Comparison of ENCODE assay signal across 10 mouse cellular contexts in the genomic region with DNA sequence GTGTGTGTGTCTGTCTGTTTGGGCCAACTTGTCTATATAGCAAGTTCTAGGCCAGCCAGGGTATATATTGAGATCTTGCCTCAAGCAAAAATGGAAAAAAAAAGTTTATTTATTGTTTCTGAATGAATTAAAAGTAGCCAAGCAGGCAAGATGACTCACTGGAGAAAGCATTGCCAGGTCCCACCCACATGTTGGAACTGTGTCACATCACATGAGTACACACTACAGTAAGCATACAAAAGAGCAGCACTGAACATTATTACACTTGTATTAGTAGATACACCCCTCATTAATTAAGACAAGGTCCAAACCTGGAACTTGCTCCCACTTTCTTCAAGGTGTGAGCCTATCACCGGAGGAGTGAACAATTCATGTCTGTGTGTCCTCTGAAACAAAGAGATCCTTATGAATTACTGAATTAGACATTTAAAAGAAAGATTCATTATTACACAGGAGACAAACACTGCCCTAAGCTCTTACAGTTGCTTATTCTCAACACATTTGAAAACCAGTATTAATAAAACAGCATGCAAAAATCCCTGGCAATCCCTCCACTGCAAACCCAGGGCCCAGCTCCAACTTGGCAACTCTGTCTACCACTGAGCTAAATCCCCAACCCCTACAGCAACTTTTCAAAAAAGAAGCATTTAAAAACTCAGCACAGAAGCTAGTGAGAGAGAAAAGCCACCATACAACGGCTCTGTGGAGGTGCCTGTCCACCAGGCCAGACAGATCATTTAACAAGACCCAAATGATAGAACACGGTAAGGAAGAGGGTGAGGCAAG. TPM values are rescaled to one million over a fixed set of nuclear protein-coding genes. Genes with fewer than 3 reads are reported as not detected.
DNase-seq lines count a peak whose midpoint lies in the region; ATAC-seq and TF ChIP-seq lines count a peak whose summit lies in the region.
"Had no signal": no experiment of that assay in that cellular context is flagged by ENCODE, and none has a peak within 500 bp of the region (broad histone marks: within the 10 kb centered on the region; RNA-seq: fewer than 3 reads in every experiment).

No protein-coding gene starts in this region.

- TF ChIP-seq CTCF in hindbrain, postnatal 0 days (IDR thresholded peaks at IDR 0.05; ENCODE audit: low read depth), result no peak

- H3K36me3 ChIP-seq in hindbrain, postnatal 0 days (ENCODE audit: insufficient read depth, low read length), result 0 out of 2 replicates have a peak, but pooled peaks cover 3% of the 10 kb centered on the region
- H3K36me3 ChIP-seq in hindbrain, embryonic 16.5 days (ENCODE audit: control insufficient read depth, insufficient read depth, low read length), result no peaks in the 10 kb centered on the region
- H3K36me3 ChIP-seq in hindbrain, embryonic 12.5 days, result peaks cover 22% of the 10 kb centered on the region
- H3K36me3 ChIP-seq in midbrain, embryonic 16.5 days (ENCODE audit: control insufficient read depth, insufficient read depth, low read length), result no peaks in the 10 kb centered on the region
- no peaks in the 10 kb centered on the region for H3K36me3 ChIP-seq in neural tube, embryonic 15.5 days

- no peak overlapping the region for H3K27ac ChIP-seq in hindbrain, postnatal 0 days
- no peak overlapping the region for H3K27ac ChIP-seq in hindbrain, embryonic 16.5 days (ENCODE audit: low read depth, low read length)
- no peak overlapping the region for H3K27ac ChIP-seq in hindbrain, embryonic 12.5 days
- H3K27ac ChIP-seq in midbrain, embryonic 16.5 days (ENCODE audit: low read length), result no peak overlapping the region
- H3K27ac ChIP-seq in neural tube, embryonic 15.5 days (replicated peaks), result no peak overlapping the region
- H3K27ac ChIP-seq: stomach, embryonic 15.5 days had no signal

- H3K9ac ChIP-seq in hindbrain, postnatal 0 days (replicated peaks; ENCODE audit: low read length), result no peak overlapping the region
- H3K9ac ChIP-seq in hindbrain, embryonic 16.5 days (ENCODE audit: low read depth, low read length), result no peak overlapping the region
- H3K9ac ChIP-seq in hindbrain, embryonic 12.5 days, result no peak overlapping the region
- no peak overlapping the region for H3K9ac ChIP-seq in midbrain, embryonic 16.5 days (ENCODE audit: low read depth, low read length)
- no peak overlapping the region for H3K9ac ChIP-seq in neural tube, embryonic 15.5 days (replicated peaks)
- H3K9ac ChIP-seq: stomach, embryonic 15.5 days had no signal

- DNase-seq in hindbrain, postnatal 0 days (ENCODE audit: low spot score), result peak; percentile 21
- DNase-seq in fibroblast of lung, adult 2 months (ENCODE audit: low read depth), result peak; percentile 97
- DNase-seq in layer of hippocampus, adult 11-12 months (ENCODE audit: low spot score), result peak; percentile 76
- peak; percentile 42 for DNase-seq in right cerebral cortex, postnatal 14 days

- no peaks in the 10 kb centered on the region for H3K9me3 ChIP-seq in hindbrain, postnatal 0 days (ENCODE audit: low read length)
- no peaks in the 10 kb centered on the region for H3K9me3 ChIP-seq in hindbrain, embryonic 16.5 days (ENCODE audit: control insufficient read depth, low read length)
- no peaks in the 10 kb centered on the region for H3K9me3 ChIP-seq in hindbrain, embryonic 12.5 days (replicated peaks)
- H3K9me3 ChIP-seq in midbrain, embryonic 16.5 days (replicated peaks; ENCODE audit: control insufficient read depth, low read length, poor library complexity, severe bottlenecking), result no peaks in the 10 kb centered on the region
- H3K9me3 ChIP-seq in neural tube, embryonic 15.5 days (replicated peaks), result no peaks in the 10 kb centered on the region
- H3K9me3 ChIP-seq: stomach, embryonic 15.5 days had no signal

- no peak overlapping the region for H3K4me2 ChIP-seq in hindbrain, postnatal 0 days (ENCODE audit: low read depth, low read length)
- no peak overlapping the region for H3K4me2 ChIP-seq in hindbrain, embryonic 16.5 days (ENCODE audit: low read length)
- no peak overlapping the region for H3K4me2 ChIP-seq in hindbrain, embryonic 12.5 days (replicated peaks)
- no peak overlapping the region for H3K4me2 ChIP-seq in midbrain, embryonic 16.5 days (ENCODE audit: low read length)
- no peak overlapping the region for H3K4me2 ChIP-seq in neural tube, embryonic 15.5 days
- H3K4me2 ChIP-seq: stomach, embryonic 15.5 days had no signal

- no peak overlapping the region for H3K4me3 ChIP-seq in hindbrain, postnatal 0 days (ENCODE audit: low read length)
- no peak overlapping the region for H3K4me3 ChIP-seq in hindbrain, embryonic 16.5 days (ENCODE audit: low read length)
- no peak overlapping the region for H3K4me3 ChIP-seq in hindbrain, embryonic 12.5 days
- no peak overlapping the region for H3K4me3 ChIP-seq in midbrain, embryonic 16.5 days (ENCODE audit: low read depth, low read length)
- no peak overlapping the region for H3K4me3 ChIP-seq in neural tube, embryonic 15.5 days (replicated peaks)
- H3K4me3 ChIP-seq: stomach, embryonic 15.5 days had no signal

- WGBS in hindbrain, postnatal 0 days, result 67% methylated on average over 3 of the region's 3 CpGs
- 82% methylated on average over 3 of the region's 3 CpGs for WGBS in hindbrain, embryonic 16.5 days
- 92% methylated on average over 3 of the region's 3 CpGs for WGBS in hindbrain, embryonic 12.5 days
- 86% methylated on average over 3 of the region's 3 CpGs for WGBS in midbrain, embryonic 16.5 days
- WGBS in neural tube, embryonic 15.5 days, result 88% methylated on average over 3 of the region's 3 CpGs

- no peak for ATAC-seq in hindbrain, postnatal 0 days
- no peak for ATAC-seq in hindbrain, embryonic 16.5 days
- no peak for ATAC-seq in hindbrain, embryonic 12.5 days (ENCODE audit: low FRiP score)
- no peak for ATAC-seq in midbrain, embryonic 16.5 days
- no peak for ATAC-seq in neural tube, embryonic 15.5 days (ENCODE audit: low FRiP score)
- ATAC-seq: intestine, embryonic 16.5 days had no signal

- H3K27me3 ChIP-seq in hindbrain, postnatal 0 days (ENCODE audit: insufficient read depth, low read length), result no peaks in the 10 kb centered on the region
- H3K27me3 ChIP-seq in hindbrain, embryonic 16.5 days (replicated peaks; ENCODE audit: control insufficient read depth, insufficient read depth, low read length), result no peaks in the 10 kb centered on the region
- no peaks in the 10 kb centered on the region for H3K27me3 ChIP-seq in hindbrain, embryonic 12.5 days
- no peaks in the 10 kb centered on the region for H3K27me3 ChIP-seq in midbrain, embryonic 16.5 days (ENCODE audit: control insufficient read depth, insufficient read depth, low read depth, low read length)
- no peaks in the 10 kb centered on the region for H3K27me3 ChIP-seq in neural tube, embryonic 15.5 days (replicated peaks)
- H3K27me3 ChIP-seq: stomach, embryonic 15.5 days had no signal

- no peaks in the 10 kb centered on the region for H3K4me1 ChIP-seq in hindbrain, postnatal 0 days (ENCODE audit: insufficient read depth, low read length)
- H3K4me1 ChIP-seq in hindbrain, embryonic 16.5 days (ENCODE audit: control insufficient read depth, insufficient read depth, low read depth, low read length), result no peaks in the 10 kb centered on the region
- H3K4me1 ChIP-seq in hindbrain, embryonic 12.5 days, result no peaks in the 10 kb centered on the region
- H3K4me1 ChIP-seq in midbrain, embryonic 16.5 days (ENCODE audit: control insufficient read depth, insufficient read depth, low read length), result no peaks in the 10 kb centered on the region
- no peaks in the 10 kb centered on the region for H3K4me1 ChIP-seq in neural tube, embryonic 15.5 days
- H3K4me1 ChIP-seq: stomach, embryonic 15.5 days had no signal

RNA-seq across cellular contexts. Expression of a gene that starts 11.1 kb away (rescaled TPM):
- total RNA-seq in hindbrain, postnatal 0 days (2014; rRNA removed), result not detected in 2 replicates
- polyA plus RNA-seq in hindbrain, postnatal 0 days (2015; fragmentation: Nextera tagmentation; extraction: Ambion mirVana), result 7.1 and 8.3 TPM in 2 replicates
- polyA plus RNA-seq in hindbrain, embryonic 16.5 days (2015; fragmentation: Nextera tagmentation; extraction: Ambion mirVana), result 10.8 and 11.6 TPM in 2 replicates
- 20.0 and 21.0 TPM in 2 replicates for polyA plus RNA-seq in hindbrain, embryonic 12.5 days (2016; fragmentation: Nextera tagmentation; extraction: Ambion mirVana)
- polyA plus RNA-seq in midbrain, embryonic 16.5 days (2015; fragmentation: Nextera tagmentation; extraction: Ambion mirVana), result 9.8 and 13.1 TPM in 2 replicates
- 9.5 and 13.7 TPM in 2 replicates for polyA plus RNA-seq in neural tube, embryonic 15.5 days (2015; fragmentation: Nextera tagmentation; extraction: Ambion mirVana)

RNA-seq across cellular contexts. Expression of a gene that starts 12.8 kb away (rescaled TPM):
- total RNA-seq in hindbrain, postnatal 0 days (2014; rRNA removed), result 4.1 and 4.4 TPM in 2 replicates
- 3.1 and 4.3 TPM in 2 replicates for polyA plus RNA-seq in hindbrain, postnatal 0 days (2015; fragmentation: Nextera tagmentation; extraction: Ambion mirVana)
- polyA plus RNA-seq in hindbrain, embryonic 16.5 days (2015; fragmentation: Nextera tagmentation; extraction: Ambion mirVana), result 4.4 and 5.1 TPM in 2 replicates
- 15.3 and 15.7 TPM in 2 replicates for polyA plus RNA-seq in hindbrain, embryonic 12.5 days (2016; fragmentation: Nextera tagmentation; extraction: Ambion mirVana)
- 2.5 and 2.7 TPM in 2 replicates for polyA plus RNA-seq in midbrain, embryonic 16.5 days (2015; fragmentation: Nextera tagmentation; extraction: Ambion mirVana)
- 4.4 and 9.6 TPM in 2 replicates for polyA plus RNA-seq in neural tube, embryonic 15.5 days (2015; fragmentation: Nextera tagmentation; extraction: Ambion mirVana)

RNA-seq across cellular contexts. Expression of a gene that starts 17.0 kb away (rescaled TPM):
- total RNA-seq in hindbrain, postnatal 0 days (2014; rRNA removed), result 5.1 and 5.2 TPM in 2 replicates
- 7.7 and 8.2 TPM in 2 replicates for polyA plus RNA-seq in hindbrain, postnatal 0 days (2015; fragmentation: Nextera tagmentation; extraction: Ambion mirVana)
- 6.8 and 7.1 TPM in 2 replicates for polyA plus RNA-seq in hindbrain, embryonic 16.5 days (2015; fragmentation: Nextera tagmentation; extraction: Ambion mirVana)
- 12.7 and 13.1 TPM in 2 replicates for polyA plus RNA-seq in hindbrain, embryonic 12.5 days (2016; fragmentation: Nextera tagmentation; extraction: Ambion mirVana)
- 5.9 and 6.4 TPM in 2 replicates for polyA plus RNA-seq in midbrain, embryonic 16.5 days (2015; fragmentation: Nextera tagmentation; extraction: Ambion mirVana)
- 7.7 and 8.4 TPM in 2 replicates for polyA plus RNA-seq in neural tube, embryonic 15.5 days (2015; fragmentation: Nextera tagmentation; extraction: Ambion mirVana)

RNA-seq across cellular contexts. Expression of a gene that starts 18.3 kb away (rescaled TPM):
- total RNA-seq in hindbrain, postnatal 0 days (2014; rRNA removed), result 2.0 and 4.7 TPM in 2 replicates
- polyA plus RNA-seq in hindbrain, postnatal 0 days (2015; fragmentation: Nextera tagmentation; extraction: Ambion mirVana), result 11.4 and 13.3 TPM in 2 replicates
- 13.6 and 15.3 TPM in 2 replicates for polyA plus RNA-seq in hindbrain, embryonic 16.5 days (2015; fragmentation: Nextera tagmentation; extraction: Ambion mirVana)
- 21.4 and 24.7 TPM in 2 replicates for polyA plus RNA-seq in hindbrain, embryonic 12.5 days (2016; fragmentation: Nextera tagmentation; extraction: Ambion mirVana)
- 11.8 and 14.7 TPM in 2 replicates for polyA plus RNA-seq in midbrain, embryonic 16.5 days (2015; fragmentation: Nextera tagmentation; extraction: Ambion mirVana)
- polyA plus RNA-seq in neural tube, embryonic 15.5 days (2015; fragmentation: Nextera tagmentation; extraction: Ambion mirVana), result 9.4 and 18.8 TPM in 2 replicates

RNA-seq across cellular contexts. Expression of a gene that starts 25.8 kb away (rescaled TPM):
- 3.9 and 6.5 TPM in 2 replicates for total RNA-seq in hindbrain, postnatal 0 days (2014; rRNA removed)
- polyA plus RNA-seq in hindbrain, postnatal 0 days (2015; fragmentation: Nextera tagmentation; extraction: Ambion mirVana), result 15.0 and 23.6 TPM in 2 replicates
- polyA plus RNA-seq in hindbrain, embryonic 16.5 days (2015; fragmentation: Nextera tagmentation; extraction: Ambion mirVana), result 13.0 and 17.2 TPM in 2 replicates
- 5.8 and 6.6 TPM in 2 replicates for polyA plus RNA-seq in hindbrain, embryonic 12.5 days (2016; fragmentation: Nextera tagmentation; extraction: Ambion mirVana)
- 15.6 and 19.3 TPM in 2 replicates for polyA plus RNA-seq in midbrain, embryonic 16.5 days (2015; fragmentation: Nextera tagmentation; extraction: Ambion mirVana)
- polyA plus RNA-seq in neural tube, embryonic 15.5 days (2015; fragmentation: Nextera tagmentation; extraction: Ambion mirVana), result 14.9 and 17.7 TPM in 2 replicates

Comparison
In these comparisons a context has a peak if more than half of its experiments do, and no peak if none do; other contexts are left out.
1. DNase-seq: peak in every context shown above with its lines; median percentile 97 in fibroblast of lung, adult 2 months; 76 in layer of hippocampus, adult 11-12 months; 42 in right cerebral cortex, postnatal 14 days; 21 in hindbrain, postnatal 0 days.